Mouse (Mus musculus): Measurements from ENCODE around the gene Sh3pxd2a. TPM values are rescaled to one million over a fixed set of nuclear protein-coding genes. Genes with fewer than 3 reads are reported as not detected.

Gene Sh3pxd2a
- total and polyA plus RNA-seq, 3 experiments, result 3.9 to 11.3 TPM; not detected in 1

DNA sequence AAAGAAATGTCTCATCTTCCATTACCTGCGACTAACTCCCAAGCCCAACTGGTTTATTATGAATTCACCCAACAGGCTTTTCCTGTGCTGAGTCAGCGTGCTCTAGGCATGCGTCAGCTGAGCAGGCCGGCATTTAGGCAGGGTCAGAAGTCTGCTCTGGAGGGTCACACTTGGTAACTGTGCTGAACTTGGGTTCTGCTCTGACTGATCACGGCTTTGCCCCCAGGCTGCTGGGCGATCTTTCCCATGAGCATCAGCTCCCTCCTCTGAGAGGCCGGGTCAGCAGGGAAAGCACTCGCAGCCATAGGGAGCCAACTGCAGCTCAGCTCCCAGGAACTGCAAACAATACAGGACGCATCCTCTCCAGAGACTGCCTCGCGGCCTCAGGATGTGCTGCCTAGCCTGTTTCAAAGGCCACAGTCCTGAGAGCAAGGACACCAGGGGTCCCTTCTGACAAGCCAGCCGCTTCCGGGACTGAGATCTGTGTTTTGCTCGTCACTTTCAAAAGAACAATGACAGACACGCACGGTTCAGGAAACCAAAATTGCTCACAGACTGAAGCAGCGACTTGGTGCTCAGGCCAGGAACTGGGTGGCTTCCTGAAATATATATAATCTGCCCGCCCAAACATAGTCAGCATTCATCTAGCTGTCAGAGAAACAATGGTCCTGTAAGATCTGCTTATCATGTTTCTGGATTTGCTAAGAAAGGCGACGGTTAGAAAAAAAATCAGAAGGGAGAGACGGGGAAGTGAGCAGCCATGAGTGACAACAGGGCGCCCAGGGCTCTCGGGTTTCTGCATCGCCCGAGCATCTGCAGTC, 46.5 kb upstream of the Sh3pxd2a start (continued):
- TF ChIP-seq RAD21 (IDR thresholded peaks at IDR 0.05; ENCODE audit: low read depth, low read length) (no peak), UBTF (IDR thresholded peaks at IDR 0.05; ENCODE audit: borderline replicate concordance, insufficient read depth, low read depth, low read length) (no peak), ELF1 (IDR thresholded peaks at IDR 0.05; ENCODE audit: low read depth, low read length) (peak; percentile 77; the same call in 1 of the 2 replicates), KAT2A (conservative IDR thresholded peaks at IDR 0.05; ENCODE audit: low read depth, low read length) (no peak; the same call in 1 of the 2 replicates), POLR2A (IDR thresholded peaks at IDR 0.05; ENCODE audit: control insufficient read depth in 1 of 2, insufficient read depth in 1 of 2, low read depth in 1 of 2, low read length in 2 of 2, poor library complexity in 1 of 2) (peak; percentile 61 to 70; a peak in 3 of 4 replicates), ZNF384 (IDR thresholded peaks at IDR 0.05; ENCODE audit: low read depth, low read length) (peak; percentile 92), ZMIZ1 (IDR thresholded peaks at IDR 0.05; ENCODE audit: low read depth, low read length) (peak; percentile 37; the same call in 1 of the 2 replicates)

GRCm38 (mm10) chr19:47510135-47510472, 45.9 kb upstream of the Sh3pxd2a start:
- Histone ChIP-seq H3K27ac (ENCODE audit: control insufficient read depth, low read depth, low read length) (peak overlapping the region; percentile 97), H3K9ac (ENCODE audit: control insufficient read depth, low read depth, low read length, poor library complexity, severe bottlenecking) (peak overlapping the region; percentile 78), H3K79me2 (ENCODE audit: control insufficient read depth, insufficient read depth, low read length, poor library complexity) (peaks cover 3% of the 10 kb centered on the region; the same call in 1 of the 2 replicates), H3K4me1 (ENCODE audit: control insufficient read depth in 1 of 2, insufficient read depth in 2 of 2, low read length in 2 of 2) (peaks cover 18 to 30% of the 10 kb centered on the region in 2 experiments), H3K27me3 (ENCODE audit: control insufficient read depth in 1 of 2, insufficient read depth in 2 of 2, low read length in 2 of 2) (no peaks in the 10 kb centered on the region), H3K9me3 (replicated peaks; ENCODE audit: insufficient read depth, low read length) (no peaks in the 10 kb centered on the region), H3K4me3 (ENCODE audit: control insufficient read depth in 1 of 2, insufficient read depth in 1 of 2, low read depth in 2 of 2, low read length in 2 of 2) (peak overlapping the region; percentile 54 to 60), H3K36me3 (ENCODE audit: control insufficient read depth in 1 of 2, insufficient read depth in 2 of 2, low read length in 2 of 2) (peaks cover 0 to 23% of the 10 kb centered on the region in 2 experiments; a peak in 2 of 4 replicates)
- TF ChIP-seq MAFK (IDR thresholded peaks at IDR 0.05; ENCODE audit: borderline replicate concordance, low read depth, low read length) (no peak), CHD2 (IDR thresholded peaks at IDR 0.05; ENCODE audit: low read length) (no peak), NRF1 (IDR thresholded peaks at IDR 0.05; ENCODE audit: insufficient read depth, low read depth, low read length, poor library complexity, severe bottlenecking) (no peak), GABPA (IDR thresholded peaks at IDR 0.05; ENCODE audit: low read depth, low read length) (no peak), EP300 (IDR thresholded peaks at IDR 0.05; ENCODE audit: low read depth in 1 of 2, low read length in 2 of 2) (peak; percentile 27 to 33; a peak in 1 of 4 replicates), RCOR1 (IDR thresholded peaks at IDR 0.05; ENCODE audit: low read depth, low read length) (no peak), MAX (IDR thresholded peaks at IDR 0.05; ENCODE audit: low read length) (peak; percentile 69; the same call in 1 of the 2 replicates), ZKSCAN1 (IDR thresholded peaks at IDR 0.05; ENCODE audit: low read depth, low read length) (no peak), ETS1 (IDR thresholded peaks at IDR 0.05; ENCODE audit: low read depth, low read length) (no peak), TCF12 (IDR thresholded peaks at IDR 0.05; ENCODE audit: low read depth, low read length) (no peak; the same call in 1 of the 2 replicates), NELFE (IDR thresholded peaks at IDR 0.05; ENCODE audit: low read depth, low read length) (peak; percentile 44; the same call in 1 of the 2 replicates), MEF2A (IDR thresholded peaks at IDR 0.05; ENCODE audit: extremely low read depth, insufficient replicate concordance, low read depth, low read length, poor library complexity, severe bottlenecking) (no peak), CHD1 (IDR thresholded peaks at IDR 0.05; ENCODE audit: low read depth, low read length) (no peak), RAD21 (IDR thresholded peaks at IDR 0.05; ENCODE audit: low read depth, low read length) (no peak), ZC3H11A (IDR thresholded peaks at IDR 0.05; ENCODE audit: low read depth, low read length) (no peak; the same call in 1 of the 2 replicates), SIN3A (IDR thresholded peaks at IDR 0.05; ENCODE audit: low read length) (no peak; the same call in 1 of the 2 replicates), POLR2AphosphoS5 (IDR thresholded peaks at IDR 0.05; ENCODE audit: borderline replicate concordance, low read depth, low read length) (no peak), MAZ (IDR thresholded peaks at IDR 0.05; ENCODE audit: low read depth, low read length) (no peak; the same call in 1 of the 2 replicates), KAT2A (conservative IDR thresholded peaks at IDR 0.05; ENCODE audit: low read depth, low read length) (no peak), JUND (IDR thresholded peaks at IDR 0.05; ENCODE audit: low read depth, low read length) (no peak), TBP (IDR thresholded peaks at IDR 0.05; ENCODE audit: low read depth, low read length) (peak; percentile 60; the same call in 1 of the 2 replicates), POLR2AphosphoS2 (IDR thresholded peaks at IDR 0.05; ENCODE audit: low read length) (no peak), MYB (IDR thresholded peaks at IDR 0.05; ENCODE audit: low read depth, low read length) (no peak), GATA1 (IDR thresholded peaks at IDR 0.05; ENCODE audit: low read depth, low read length) (peak; percentile 70; the same call in 1 of the 2 replicates), MYC (IDR thresholded peaks at IDR 0.05; ENCODE audit: low read depth, low read length) (peak; percentile 72), ELF1 (IDR thresholded peaks at IDR 0.05; ENCODE audit: low read depth, low read length) (no peak)
- DNase-seq (ENCODE audit: low read depth, low spot score), result peak; percentile 83
